Mouse (Mus musculus) neural tube, embryonic 11.5 days (tissue): ENCODE measurements around the gene Csf1. TPM values are rescaled to one million over a fixed set of nuclear protein-coding genes. Genes with fewer than 3 reads are reported as not detected.

Experiments
- ATAC-seq: fragments of 200-750 bp; cut with Nextera tagmentation; 2 replicates; pipeline ENCODE4 v1.8.0; 2017; ENCODE audit warnings: moderate number of reproducible peaks, mild to moderate bottlenecking, moderate TSS enrichment, moderate library complexity; ENCODE audit not compliant: insufficient read depth, low FRiP score, low TSS enrichment
- DNase-seq: peaks from one replicate; pipeline ENCODE4 v3.0.0-alpha.2; 2015; ENCODE audit warnings: low spot score
- H3K27ac ChIP-seq: fragments of 300-500 bp; sonication (generic); 2 replicates; pipeline ENCODE4 v1.5.1; 2014; ENCODE audit warnings: low read depth, mild to moderate bottlenecking, low read length
- H3K27me3 ChIP-seq: fragments of 300-500 bp; sonication (generic); 2 replicates; pipeline ENCODE4 v1.6.1; 2014; ENCODE audit warnings: mild to moderate bottlenecking, low read length, mixed read lengths; ENCODE audit not compliant: control insufficient read depth, insufficient read depth
- H3K36me3 ChIP-seq: fragments of 300-500 bp; sonication (generic); 2 replicates; pipeline ENCODE4 v1.6.1; 2014; ENCODE audit warnings: mild to moderate bottlenecking, low read length, moderate library complexity, mixed read lengths; ENCODE audit not compliant: control insufficient read depth, insufficient read depth
- H3K4me1 ChIP-seq: fragments of 300-500 bp; sonication (generic); 2 replicates; pipeline ENCODE4 v1.6.1; 2014; ENCODE audit warnings: low read length, mixed read lengths; ENCODE audit not compliant: control insufficient read depth, insufficient read depth
- H3K4me2 ChIP-seq: fragments of 300-500 bp; sonication (generic); 2 replicates; pipeline ENCODE4 v1.6.1; 2014; ENCODE audit warnings: low read depth, mild to moderate bottlenecking, moderate library complexity
- H3K4me3 ChIP-seq: fragments of 300-500 bp; sonication (generic); 2 replicates; pipeline ENCODE4 v1.5.1; 2014; ENCODE audit warnings: low read depth, low read length
- H3K9ac ChIP-seq: fragments of 300-500 bp; sonication (generic); 2 replicates; pipeline ENCODE4 v1.6.1; 2014; ENCODE audit warnings: mild to moderate bottlenecking, low read length
- H3K9me3 ChIP-seq: fragments of 300-500 bp; sonication (generic); 2 replicates; pipeline ENCODE4 v1.6.1; 2016; ENCODE audit warnings: low read length; ENCODE audit not compliant: control insufficient read depth
- WGBS: fragments of 180-500 bp; shearing (Covaris S2); extraction: QIAGEN DNeasy Blood & Tissue Kit; methylation state at CpG from one replicate; pipeline ENCODE4 v1.1.7; 2014; 5-methylcytosine and 5-hydroxymethylcytosine counted together
- polyA plus RNA-seq: library from polyadenylated mRNA; unstranded; fragments of >200 nt; fragmentation: Nextera tagmentation; extraction: Ambion mirVana; gene quantifications from 2 replicates; pipeline ENCODE4 v1.2.1, GENCODE M21; 2014

The Csf1 gene
- polyA plus RNA-seq, 1 experiment from 2014 or later: 6.0 TPM

DNA sequence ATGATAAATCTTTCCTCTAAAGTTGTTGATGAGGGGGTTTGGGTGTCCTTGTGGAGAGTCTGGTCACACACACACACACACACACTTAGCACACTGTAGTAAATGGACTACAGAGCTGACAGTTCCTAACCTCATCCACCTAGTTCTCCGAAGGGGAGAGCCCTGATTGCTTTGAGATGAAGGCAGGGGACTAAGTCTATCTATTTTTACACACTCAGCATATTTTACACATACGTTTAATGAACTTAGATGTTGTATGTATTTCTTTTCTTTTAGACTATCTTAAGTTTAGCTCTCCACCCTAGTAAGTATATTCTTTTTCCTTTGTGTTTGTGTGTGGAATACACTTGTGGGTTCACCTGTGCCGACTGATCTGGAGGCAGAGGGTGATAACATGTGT, 34.6 kb upstream of the Csf1 start:
- no peak overlapping the region for H3K9ac ChIP-seq
- no peaks in the 10 kb centered on the region for H3K36me3 ChIP-seq
- H3K27me3 ChIP-seq: no peaks in the 10 kb centered on the region
- ATAC-seq (no peak), DNase-seq (no peak)
- 90% methylated on average over 3 of the region's 3 CpGs for WGBS
- H3K4me2 ChIP-seq: no peak overlapping the region
- H3K27ac ChIP-seq: no peak overlapping the region
- H3K4me3 ChIP-seq: no peak overlapping the region
- H3K9me3 ChIP-seq: no peaks in the 10 kb centered on the region
- H3K4me1 ChIP-seq: peaks cover 7% of the 10 kb centered on the region

DNA sequence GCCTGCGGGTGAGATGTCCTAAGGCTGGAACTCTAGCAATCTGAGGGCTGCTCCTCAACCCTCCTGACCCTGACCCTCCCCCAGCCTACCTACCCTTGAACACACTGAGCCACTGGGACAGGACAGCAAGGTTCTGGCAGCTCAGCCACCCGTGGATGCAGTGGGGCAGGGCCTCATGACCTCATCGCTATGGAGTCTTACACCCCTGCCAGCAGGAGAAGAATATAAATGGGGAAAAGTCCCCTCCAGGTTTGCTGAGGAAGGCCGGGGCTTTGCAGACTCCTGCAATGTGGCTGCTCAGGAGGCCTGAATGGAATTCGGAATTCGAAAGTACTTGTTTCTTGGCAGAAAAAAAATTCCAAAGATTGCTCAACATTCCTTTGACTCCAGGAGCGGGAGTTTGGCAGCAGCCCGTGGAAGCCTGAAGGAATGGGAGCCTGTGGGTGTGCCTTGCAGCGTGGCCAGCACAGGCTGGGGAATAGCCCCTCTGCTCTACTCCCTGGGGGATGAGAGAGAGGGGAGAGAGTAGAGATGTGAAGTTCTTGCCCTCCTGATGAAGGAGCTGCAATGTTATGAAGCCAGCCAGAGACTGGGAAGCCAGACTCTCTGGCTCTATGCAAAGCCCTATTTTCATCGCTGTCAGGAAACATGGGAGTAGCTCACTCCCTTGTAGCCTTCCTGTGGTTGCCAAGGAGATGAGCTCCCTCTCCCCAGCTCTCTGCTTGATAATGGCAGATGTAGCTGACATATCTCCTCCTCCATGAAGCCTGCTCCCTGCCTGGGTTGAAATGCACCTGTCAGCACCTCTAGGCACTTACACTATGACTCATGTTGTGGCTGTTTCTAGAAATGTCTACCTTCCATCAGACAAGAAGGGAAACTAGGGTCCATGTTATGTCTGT, 33.3 kb upstream of the Csf1 start:
- H3K27ac ChIP-seq: 0 out of 2 replicates have a peak overlapping the region, but pooled peaks have one; percentile 34
- ATAC-seq: 0 out of 2 replicates have a peak, but pooled peaks have one; percentile 27
- H3K27me3 ChIP-seq: no peaks in the 10 kb centered on the region
- peak overlapping the region; percentile 39; the same call in 1 of the 2 replicates for H3K9ac ChIP-seq
- H3K4me2 ChIP-seq: no peak overlapping the region
- 26% methylated on average over 10 of the region's 10 CpGs for WGBS
- H3K36me3 ChIP-seq: no peaks in the 10 kb centered on the region
- no peaks in the 10 kb centered on the region for H3K9me3 ChIP-seq
- H3K4me3 ChIP-seq: no peak overlapping the region
- H3K4me1 ChIP-seq: peaks cover 7% of the 10 kb centered on the region
- DNase-seq: no peak

- no peak for ATAC-seq
- Histone ChIP-seq H3K36me3 (no peaks in the 10 kb centered on the region), H3K27me3 (no peaks in the 10 kb centered on the region), H3K4me3 (no peak overlapping the region), H3K27ac (no peak overlapping the region), H3K4me2 (no peak overlapping the region), H3K4me1 (peaks cover 8% of the 10 kb centered on the region), H3K9me3 (no peaks in the 10 kb centered on the region), H3K9ac (no peak overlapping the region)
- WGBS: 94% methylated on average over 5 of the region's 5 CpGs
- DNase-seq: no peak
These were observed 32.5 kb upstream of the Csf1 start for GRCm38 (mm10) chr3:107792736-107793135.

DNA sequence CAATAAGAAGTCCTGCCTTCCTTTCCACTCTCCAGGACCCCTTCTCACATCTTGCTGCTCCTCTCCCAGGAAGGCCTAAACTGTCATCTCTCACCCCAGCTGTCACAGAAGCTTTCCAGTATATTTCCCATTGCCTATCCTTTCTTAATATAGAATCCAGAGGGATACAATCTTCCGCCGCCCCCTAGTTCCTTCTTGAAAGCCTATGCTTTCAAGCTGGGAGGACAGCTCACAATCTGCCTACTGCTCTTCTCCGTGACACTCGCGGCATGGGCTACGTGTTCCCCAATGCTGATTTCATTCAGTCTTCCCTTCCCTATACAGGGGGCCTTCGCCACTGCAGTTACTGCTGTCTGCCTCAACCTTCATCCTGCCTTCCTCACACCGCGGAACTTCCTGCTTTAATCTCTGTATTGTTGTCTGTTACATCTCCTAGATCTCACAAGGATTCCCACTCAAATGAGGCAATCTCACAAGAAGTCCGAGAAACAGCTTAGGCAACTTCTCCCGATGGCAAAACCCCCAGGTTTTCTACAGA, 30.6 kb upstream of the Csf1 start:
- Histone ChIP-seq H3K4me3 (no peak overlapping the region), H3K9ac (no peak overlapping the region), H3K27ac (no peak overlapping the region), H3K4me1 (peaks cover 19% of the 10 kb centered on the region), H3K9me3 (no peaks in the 10 kb centered on the region), H3K27me3 (no peaks in the 10 kb centered on the region), H3K4me2 (no peak overlapping the region), H3K36me3 (no peaks in the 10 kb centered on the region)
- WGBS: 81% methylated on average over 11 of the region's 11 CpGs
- no peak for ATAC-seq
- no peak for DNase-seq

DNA sequence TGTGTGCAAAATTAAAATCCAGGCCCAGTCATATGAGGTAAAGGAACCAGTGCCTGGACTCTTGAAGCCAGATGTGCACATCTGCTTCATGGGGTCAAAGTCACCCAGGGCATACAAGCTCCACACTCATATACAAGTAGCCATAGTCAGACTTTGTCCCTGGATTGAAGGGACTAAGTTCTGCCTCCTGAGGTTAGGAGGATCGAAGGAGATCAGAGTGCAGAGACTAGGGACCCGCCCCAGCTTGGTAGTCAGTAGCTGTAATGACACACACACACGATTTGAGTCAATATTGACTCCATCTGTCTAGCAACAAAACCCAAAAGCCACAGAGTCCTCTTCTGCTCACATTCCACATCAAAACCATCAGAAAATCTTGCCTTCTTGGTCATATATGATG, 30.0 kb upstream of the Csf1 start:
- Histone ChIP-seq H3K4me3 (no peak overlapping the region), H3K9me3 (no peaks in the 10 kb centered on the region), H3K4me1 (peaks cover 19% of the 10 kb centered on the region), H3K36me3 (no peaks in the 10 kb centered on the region), H3K27ac (no peak overlapping the region), H3K9ac (no peak overlapping the region), H3K4me2 (no peak overlapping the region), H3K27me3 (no peaks in the 10 kb centered on the region)
- WGBS: 85% methylated on average over 3 of the region's 3 CpGs
- DNase-seq (no peak), ATAC-seq (no peak)

DNA sequence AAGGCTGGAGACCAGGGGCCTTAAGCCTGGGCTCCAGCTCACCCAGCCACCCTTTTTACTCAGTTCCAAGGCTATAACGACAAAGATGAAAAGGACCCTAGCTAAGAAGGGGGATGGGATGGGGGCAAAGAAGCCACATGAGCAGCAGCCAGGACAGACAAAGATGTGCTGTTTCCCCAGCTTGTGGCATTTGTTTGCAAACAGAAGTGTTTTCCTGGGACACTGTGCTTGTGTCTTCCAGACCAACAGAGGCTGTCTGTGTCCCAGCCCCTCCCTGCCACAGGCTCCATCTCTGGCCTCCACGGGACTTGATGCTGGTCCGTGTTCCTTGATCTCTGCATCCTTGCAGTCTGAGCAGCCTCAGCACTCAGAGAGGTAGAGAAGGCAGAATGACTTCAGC, 28.6 kb upstream of the Csf1 start:
- no peaks in the 10 kb centered on the region for H3K9me3 ChIP-seq
- no peaks in the 10 kb centered on the region for H3K36me3 ChIP-seq
- DNase-seq (no peak), ATAC-seq (no peak)
- no peak overlapping the region for H3K9ac ChIP-seq
- no peak overlapping the region for H3K4me3 ChIP-seq
- 71% methylated on average over 3 of the region's 3 CpGs for WGBS
- H3K27me3 ChIP-seq: no peaks in the 10 kb centered on the region
- peaks cover 18% of the 10 kb centered on the region for H3K4me1 ChIP-seq
- no peak overlapping the region for H3K27ac ChIP-seq
- H3K4me2 ChIP-seq: no peak overlapping the region

- Histone ChIP-seq H3K4me3 (no peak overlapping the region), H3K27ac (no peak overlapping the region), H3K4me2 (no peak overlapping the region), H3K27me3 (no peaks in the 10 kb centered on the region), H3K9me3 (no peaks in the 10 kb centered on the region), H3K9ac (peak overlapping the region; percentile 31; the same call in 1 of the 2 replicates), H3K4me1 (peaks cover 11% of the 10 kb centered on the region), H3K36me3 (no peaks in the 10 kb centered on the region)
- no peak for ATAC-seq
- 72% methylated on average over 15 of the region's 15 CpGs for WGBS
- DNase-seq: no peak
These were observed 27.6 kb upstream of the Csf1 start for GRCm38 (mm10) chr3:107787613-107788501.

GRCm38 (mm10) chr3:107786980-107787612, 26.8 kb upstream of the Csf1 start:
- no peaks in the 10 kb centered on the region for H3K27me3 ChIP-seq
- no peaks in the 10 kb centered on the region for H3K36me3 ChIP-seq
- DNase-seq: peak; percentile 33
- 42% methylated on average over 11 of the region's 11 CpGs for WGBS
- H3K4me3 ChIP-seq: no peak overlapping the region
- H3K27ac ChIP-seq: no peak overlapping the region
- H3K4me2 ChIP-seq: no peak overlapping the region
- peak overlapping the region; percentile 31; the same call in 1 of the 2 replicates for H3K9ac ChIP-seq
- no peak for ATAC-seq
- H3K9me3 ChIP-seq: no peaks in the 10 kb centered on the region
- H3K4me1 ChIP-seq: peaks cover 11% of the 10 kb centered on the region
